Mouse (Mus musculus): ENCODE data around the gene Olfr315. TPM values are rescaled to one million over a fixed set of nuclear protein-coding genes. Genes with fewer than 3 reads are reported as not detected.
"Not testable (repeated sequence)": the region's sequence is repeated elsewhere in the genome, so short reads cannot be mapped to it uniquely, and the experiment has no call there.

The Olfr315 gene
- polyA plus RNA-seq, 1 experiment, result not detected

DNA sequence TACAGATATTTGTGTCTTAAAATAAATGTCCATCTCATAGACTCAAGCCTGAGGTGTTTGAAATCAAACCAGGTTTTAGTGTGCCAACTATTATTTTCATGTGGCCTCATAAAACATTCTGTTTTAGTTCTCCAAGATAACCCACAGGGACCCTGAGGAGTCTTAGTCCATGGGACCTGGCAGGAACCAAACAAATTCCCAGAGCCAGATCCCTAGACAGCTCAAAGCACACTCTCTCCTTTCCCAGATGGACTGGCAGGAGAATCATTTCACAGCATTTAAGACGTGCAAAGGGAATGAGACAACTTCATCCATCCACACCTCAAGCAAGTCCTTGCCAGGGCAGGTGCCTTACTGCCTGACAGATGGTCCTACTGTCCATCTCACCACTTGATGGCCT, 41.7 kb downstream of the Olfr315 start, which contains the start of gene Olfr313:
Gene Olfr313, plus strand, starts transcription at position 301 of the 400 bp plus-strand sequence.
- not testable (repeated sequence) for DNase-seq (ENCODE audit: extremely low spot score in 1 of 2, low spot score in 1 of 2)

GRCm38 (mm10) chr11:58815676-58816075, 42.7 kb downstream of the Olfr315 start:
- no peak for DNase-seq (ENCODE audit: extremely low spot score in 1 of 2, low spot score in 1 of 2)

- DNase-seq (ENCODE audit: extremely low spot score in 1 of 2, low spot score in 1 of 2), result not testable (repeated sequence)
Measured at GRCm38 (mm10) chr11:58828937-58829336, 55.9 kb downstream of the Olfr315 start, which contains the start of gene Olfr312. TSS of gene Olfr312 (plus strand) at chr11:58829237.

DNA sequence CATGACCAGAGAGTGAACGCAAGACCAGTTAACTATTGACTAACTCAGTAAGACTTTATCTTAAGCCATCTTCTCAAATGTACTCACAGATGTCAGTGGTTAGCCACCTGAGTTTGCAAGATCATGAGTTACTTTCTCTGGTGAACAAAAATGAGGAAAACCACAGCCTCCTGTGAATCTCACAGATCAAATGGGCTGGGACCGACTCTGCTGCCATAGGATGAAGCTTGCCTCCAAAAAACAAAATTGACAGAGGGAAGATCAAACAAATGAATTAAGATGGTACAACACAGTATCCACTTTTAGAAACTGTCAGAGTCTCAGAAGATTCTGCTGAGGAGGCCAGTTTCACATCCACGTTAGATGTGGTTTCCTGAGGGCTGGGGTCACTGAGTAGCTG, 56.8 kb downstream of the Olfr315 start:
- DNase-seq (ENCODE audit: extremely low spot score in 1 of 2, low spot score in 1 of 2), result no peak

Other genes starting within 250 kb of the Olfr315 start
- not detected in 2 replicates for gene Olfr330, start 238.4 kb upstream of the Olfr315 start, polyA plus RNA-seq (2012; rRNA removed)
- not detected in 2 replicates for gene Olfr329-ps, start 226.8 kb upstream of the Olfr315 start, polyA plus RNA-seq (2012; rRNA removed)
- not detected in 2 replicates for gene Olfr328, start 217.6 kb upstream of the Olfr315 start, polyA plus RNA-seq (2012; rRNA removed)
- gene Olfr224, start 202.6 kb upstream of the Olfr315 start, polyA plus RNA-seq (2012; rRNA removed), result not detected in 2 replicates
- not detected in 2 replicates for gene Olfr325, start 195.5 kb upstream of the Olfr315 start, polyA plus RNA-seq (2012; rRNA removed)
- gene Olfr324, start 178.1 kb upstream of the Olfr315 start, polyA plus RNA-seq (2012; rRNA removed), result 0.02 and 0.06 TPM in 2 replicates
- not detected in 2 replicates for gene 2210407C18Rik, start 157.1 kb upstream of the Olfr315 start, polyA plus RNA-seq (2012; rRNA removed)
- not detected in 2 replicates for gene Olfr323, start 142.7 kb upstream of the Olfr315 start, polyA plus RNA-seq (2012; rRNA removed)
- 0.08 and 0.12 TPM in 2 replicates for gene Trim58, start 132.7 kb upstream of the Olfr315 start, polyA plus RNA-seq (2012; rRNA removed)
- not detected in 2 replicates for gene Olfr322, start 114.4 kb upstream of the Olfr315 start, polyA plus RNA-seq (2012; rRNA removed)
- gene Olfr320, start 92.1 kb upstream of the Olfr315 start, polyA plus RNA-seq (2012; rRNA removed), result not detected in 2 replicates
- not detected in 2 replicates for gene Olfr319, start 74.0 kb upstream of the Olfr315 start, polyA plus RNA-seq (2012; rRNA removed)
- gene Olfr318, start 49.2 kb upstream of the Olfr315 start, polyA plus RNA-seq (2012; rRNA removed), result not detected in 2 replicates
- gene Olfr317, start 34.0 kb upstream of the Olfr315 start, polyA plus RNA-seq (2012; rRNA removed), result 0.06 TPM in 1 of 2 replicates, not detected in the other
- 1.7 and 3.6 TPM in 2 replicates for gene Olfr316, start 20.5 kb upstream of the Olfr315 start, polyA plus RNA-seq (2012; rRNA removed)
- not detected in 2 replicates for gene Olfr314, start 9.8 kb downstream of the Olfr315 start, polyA plus RNA-seq (2012; rRNA removed)
- 1.2 TPM in 2 replicates for gene Fam183b, start 28.8 kb downstream of the Olfr315 start, polyA plus RNA-seq (2012; rRNA removed)
- gene Olfr313, start 41.8 kb downstream of the Olfr315 start, polyA plus RNA-seq (2012; rRNA removed), result not detected in 2 replicates
- gene Olfr312, start 56.0 kb downstream of the Olfr315 start, polyA plus RNA-seq (2012; rRNA removed), result 0.02 TPM in 1 of 2 replicates, not detected in the other
- 0.06 TPM in 1 of 2 replicates, not detected in the other for gene Olfr311, start 66.1 kb downstream of the Olfr315 start, polyA plus RNA-seq (2012; rRNA removed)
- 19.7 and 22.5 TPM in 2 replicates for gene Gm12258, start 74.0 kb downstream of the Olfr315 start, polyA plus RNA-seq (2012; rRNA removed)
- 6.9 and 7.5 TPM in 2 replicates for gene 2810021J22Rik, start 94.0 kb downstream of the Olfr315 start, polyA plus RNA-seq (2012; rRNA removed)
- 6.3 and 6.4 TPM in 2 replicates for gene Zfp39, start 131.0 kb downstream of the Olfr315 start, polyA plus RNA-seq (2012; rRNA removed)
- 0.19 and 0.26 TPM in 2 replicates for gene Btnl10, start 144.7 kb downstream of the Olfr315 start, polyA plus RNA-seq (2012; rRNA removed)
- gene Rnf187, start 165.7 kb downstream of the Olfr315 start, polyA plus RNA-seq (2012; rRNA removed), result 554 and 589 TPM in 2 replicates
- gene Hist3h2ba, start 175.7 kb downstream of the Olfr315 start, polyA plus RNA-seq (2012; rRNA removed), result 174 and 184 TPM in 2 replicates
- 54.3 and 57.7 TPM in 2 replicates for gene Hist3h2a, start 181.5 kb downstream of the Olfr315 start, polyA plus RNA-seq (2012; rRNA removed)
- 7.8 and 9.7 TPM in 2 replicates for gene Trim17, start 181.5 kb downstream of the Olfr315 start, polyA plus RNA-seq (2012; rRNA removed)
- gene Trim11, start 204.9 kb downstream of the Olfr315 start, polyA plus RNA-seq (2012; rRNA removed), result 26.2 and 28.4 TPM in 2 replicates

Data from frontal cortex, adult 2 months (tissue).